ENCODE assay signal across 7 mouse cellular contexts in genomic region chr2:132006561-132007474, GRCm38 (mm10). TPM values are rescaled to one million over a fixed set of nuclear protein-coding genes. Genes with fewer than 3 reads are reported as not detected.
DNase-seq lines count a peak whose midpoint lies in the region; ATAC-seq and TF ChIP-seq lines count a peak whose summit lies in the region.

No protein-coding gene starts in this region.

- no peak overlapping the region for H3K4me2 ChIP-seq in midbrain, postnatal 0 days (ENCODE audit: low read depth, low read length, poor library complexity, severe bottlenecking)
- no peak overlapping the region for H3K4me2 ChIP-seq in midbrain, embryonic 14.5 days (ENCODE audit: low read length)

- no peaks in the 10 kb centered on the region for H3K27me3 ChIP-seq in midbrain, postnatal 0 days (ENCODE audit: insufficient read depth, low read length)
- no peaks in the 10 kb centered on the region for H3K27me3 ChIP-seq in midbrain, embryonic 14.5 days (ENCODE audit: control insufficient read depth, insufficient read depth, low read length)
- H3K27me3 ChIP-seq in splenic B cell, adult 2 months (ENCODE audit: control insufficient read depth, insufficient read depth, low read length, poor library complexity, severe bottlenecking): no peaks in the 10 kb centered on the region

- intact Hi-C loops in heart, postnatal 14 days (cut with DNase I): no loop called here

- no peak overlapping the region for H3K4me3 ChIP-seq in midbrain, postnatal 0 days (ENCODE audit: low read depth, low read length)
- no peak overlapping the region for H3K4me3 ChIP-seq in midbrain, embryonic 14.5 days (replicated peaks; ENCODE audit: low read depth, low read length)
- H3K4me3 ChIP-seq in cortical plate, adult 2 months (ENCODE audit: insufficient read depth, low read length): no peak overlapping the region
- no peak overlapping the region for H3K4me3 ChIP-seq in lung, adult 2 months (replicated peaks; ENCODE audit: extremely low read depth, low read depth, low read length)

- WGBS in midbrain, postnatal 0 days: 84% methylated on average over 18 of the region's 18 CpGs
- 89% methylated on average over 18 of the region's 18 CpGs for WGBS in midbrain, embryonic 14.5 days
- WGBS in lung, adult 2 months: 65% methylated on average over 18 of the region's 18 CpGs

- peak; percentile 38 for DNase-seq in midbrain, postnatal 0 days (ENCODE audit: low spot score)
- no peak for DNase-seq in midbrain, embryonic 14.5 days
- DNase-seq in heart, postnatal 14 days: peak; percentile 71 to 72
- peak; percentile 85 for DNase-seq in lung, adult 2 months
- DNase-seq in splenic B cell, adult 2 months (ENCODE audit: low read depth, low spot score): peak; percentile 84
- DNase-seq in retina, embryonic 14.5 days (ENCODE audit: low spot score): no peak

- TF ChIP-seq POLR2A in cortical plate, adult 2 months (IDR thresholded peaks at IDR 0.05; ENCODE audit: extremely low read depth, insufficient read depth, low read length): no peak
- no peak for TF ChIP-seq POLR2A in lung, adult 2 months (IDR thresholded peaks at IDR 0.05; ENCODE audit: borderline replicate concordance, extremely low read depth, low read depth, low read length)

- H3K9me3 ChIP-seq in midbrain, postnatal 0 days (ENCODE audit: low read length): no peaks in the 10 kb centered on the region
- H3K9me3 ChIP-seq in midbrain, embryonic 14.5 days (ENCODE audit: control insufficient read depth, low read length): no peaks in the 10 kb centered on the region

- H3K27ac ChIP-seq in midbrain, postnatal 0 days (ENCODE audit: low read depth, low read length): no peak overlapping the region
- H3K27ac ChIP-seq in midbrain, embryonic 14.5 days (replicated peaks; ENCODE audit: low read depth, low read length): no peak overlapping the region
- H3K27ac ChIP-seq in cortical plate, adult 2 months (ENCODE audit: insufficient read depth, low read length): peak overlapping the region; percentile 18; the same call in 1 of the 2 replicates

- H3K9ac ChIP-seq in midbrain, postnatal 0 days (replicated peaks; ENCODE audit: low read length, poor library complexity, severe bottlenecking): no peak overlapping the region
- H3K9ac ChIP-seq in midbrain, embryonic 14.5 days (replicated peaks; ENCODE audit: low read length): no peak overlapping the region

- no peak for TF ChIP-seq CTCF in midbrain, postnatal 0 days (IDR thresholded peaks at IDR 0.05)
- no peak for TF ChIP-seq CTCF in cortical plate, adult 2 months (IDR thresholded peaks at IDR 0.05; ENCODE audit: extremely low read depth, insufficient read depth, low read length)
- TF ChIP-seq CTCF in lung, adult 2 months (IDR thresholded peaks at IDR 0.05; ENCODE audit: insufficient read depth, low read length): no peak

- H3K4me1 ChIP-seq in midbrain, postnatal 0 days (ENCODE audit: insufficient read depth, low read length): no peaks in the 10 kb centered on the region
- no peaks in the 10 kb centered on the region for H3K4me1 ChIP-seq in midbrain, embryonic 14.5 days (ENCODE audit: control insufficient read depth, insufficient read depth, low read length)
- 0 out of 2 replicates have a peak, but pooled peaks cover 1% of the 10 kb centered on the region for H3K4me1 ChIP-seq in cortical plate, adult 2 months (ENCODE audit: control insufficient read depth, insufficient read depth, low read length)
- peaks cover 18% of the 10 kb centered on the region for H3K4me1 ChIP-seq in lung, adult 2 months (ENCODE audit: control insufficient read depth, insufficient read depth, low read length)

- peaks cover 23% of the 10 kb centered on the region for H3K36me3 ChIP-seq in midbrain, postnatal 0 days (ENCODE audit: insufficient read depth, low read length)
- peaks cover 89% of the 10 kb centered on the region for H3K36me3 ChIP-seq in midbrain, embryonic 14.5 days (ENCODE audit: control insufficient read depth, insufficient read depth, low read length)
- peaks cover 35% of the 10 kb centered on the region for H3K36me3 ChIP-seq in splenic B cell, adult 2 months (ENCODE audit: control insufficient read depth, insufficient read depth, low read length, poor library complexity, severe bottlenecking)

- ATAC-seq in midbrain, postnatal 0 days (ENCODE audit: low FRiP score): no peak
- no peak for ATAC-seq in midbrain, embryonic 14.5 days (ENCODE audit: low FRiP score, low TSS enrichment)

RNA-seq across cellular contexts. Expression of gene Rassf2, which starts 23.2 kb away (rescaled TPM):
- 32.0 and 37.8 TPM in 2 replicates for total RNA-seq in midbrain, postnatal 0 days (2014; rRNA removed)
- polyA plus RNA-seq in midbrain, postnatal 0 days (2015; fragmentation: Nextera tagmentation; extraction: Ambion mirVana): 15.9 and 16.7 TPM in 2 replicates
- 19.9 and 32.6 TPM in 2 replicates for polyA plus RNA-seq in midbrain, embryonic 14.5 days (2014; fragmentation: Nextera tagmentation; extraction: Ambion mirVana)
- 32.6 and 35.9 TPM in 2 replicates for polyA plus RNA-seq in cortical plate, adult 2 months (2012; rRNA removed)
- total RNA-seq in heart, postnatal 14 days (2021): 10 to 100 TPM; 13.7 to 17.8 TPM
- polyA plus RNA-seq in lung, adult 2 months (2012; rRNA removed): 26.6 and 27.1 TPM in 2 replicates

RNA-seq across cellular contexts. Expression of gene Prnd, which starts 56.2 kb away (rescaled TPM):
- total RNA-seq in midbrain, postnatal 0 days (2014; rRNA removed): 2.5 and 3.9 TPM in 2 replicates
- polyA plus RNA-seq in midbrain, postnatal 0 days (2015; fragmentation: Nextera tagmentation; extraction: Ambion mirVana): 4.0 and 4.8 TPM in 2 replicates
- 6.4 and 14.1 TPM in 2 replicates for polyA plus RNA-seq in midbrain, embryonic 14.5 days (2014; fragmentation: Nextera tagmentation; extraction: Ambion mirVana)
- polyA plus RNA-seq in cortical plate, adult 2 months (2012; rRNA removed): 0.40 and 0.46 TPM in 2 replicates
- 10 to 100 TPM in 1 of 2 experiments, 1 to 10 TPM in 1; 3.2 to 10.4 TPM for total RNA-seq in heart, postnatal 14 days (2021)
- polyA plus RNA-seq in lung, adult 2 months (2012; rRNA removed): 0.95 and 1.1 TPM in 2 replicates

Comparison
In these comparisons a context has a peak if more than half of its experiments do, and no peak if none do; other contexts are left out.
1. DNase-seq: peak in midbrain, postnatal 0 days (single experiment), heart, postnatal 14 days (2 of 2), lung, adult 2 months (single experiment) and splenic B cell, adult 2 months (single experiment); none in midbrain, embryonic 14.5 days (single experiment) and retina, embryonic 14.5 days (single experiment).